Mouse (Mus musculus): ENCODE measurements at regions not wholly inside any gene's neighbourhood (a gene's known extent, or its start where the extent isn't known, plus 50 kb on each side); places are given as distances from the start of the nearest gene placed in this dataset.

- Histone ChIP-seq H3K4me3 (replicated peaks in 1 of 3; ENCODE audit: low read depth in 2 of 3, low read length in 2 of 3, poor library complexity in 1 of 3) (no peak overlapping the region), H3K27me3 (replicated peaks) (no peaks in the 10 kb centered on the region), H3K4me2 (ENCODE audit: insufficient read depth, low read depth, poor library complexity, severe bottlenecking) (no peak overlapping the region), H3K79me2 (replicated peaks; ENCODE audit: control insufficient read depth, extremely low read depth, insufficient read depth, poor library complexity, severe bottlenecking) (no peaks in the 10 kb centered on the region), H3K9ac (ENCODE audit: insufficient read depth, low read depth) (no peak overlapping the region), H3K9me3 (replicated peaks; ENCODE audit: low read length) (no peaks in the 10 kb centered on the region), H3K4me1 (ENCODE audit: control insufficient read depth in 1 of 2, insufficient read depth in 2 of 2) (peaks cover 3 to 31% of the 10 kb centered on the region in 2 experiments; a peak in 2 of 4 replicates), H3K36me3 (replicated peaks in 1 of 2; ENCODE audit: control insufficient read depth in 1 of 2, insufficient read depth in 1 of 2, low read length in 1 of 2) (no peaks in the 10 kb centered on the region), H3K27ac (ENCODE audit: insufficient read depth, low read depth) (no peak overlapping the region)
- in situ Hi-C loops (cut with MboI; ENCODE audit: low pct_ligation_motif_present, low pct_unique_long_range_greater_than_20kb, low sequenced_read_pairs), result no loop called here
- TF ChIP-seq ZC3H11A (IDR thresholded peaks at IDR 0.05; ENCODE audit: low read depth, low read length), result no peak
- no peak for DNase-seq (ENCODE audit: extremely low read depth)
- dilution Hi-C loops (cut with MboI; ENCODE audit: extremely low pct_ligation_motif_present, extremely low pct_unique_long_range_greater_than_20kb, low sequenced_read_pairs), result no loop called here
These were observed 96.4 kb upstream of the Pgrmc2 start for GRCm38 (mm10) chr3:41179037-41179880.

GRCm38 (mm10) chr3:41177124-41177523, 94.3 kb upstream of the Pgrmc2 start:
- no peaks in the 10 kb centered on the region for H3K9me3 ChIP-seq (replicated peaks; ENCODE audit: low read length)
- in situ Hi-C loops (cut with MboI; ENCODE audit: low pct_ligation_motif_present, low pct_unique_long_range_greater_than_20kb, low sequenced_read_pairs), result no loop called here
- dilution Hi-C loops (cut with MboI; ENCODE audit: extremely low pct_ligation_motif_present, extremely low pct_unique_long_range_greater_than_20kb, low sequenced_read_pairs), result no loop called here
- no peak overlapping the region for H3K4me2 ChIP-seq (ENCODE audit: insufficient read depth, low read depth, poor library complexity, severe bottlenecking)
- no peaks in the 10 kb centered on the region for H3K79me2 ChIP-seq (replicated peaks; ENCODE audit: control insufficient read depth, extremely low read depth, insufficient read depth, poor library complexity, severe bottlenecking)
- no peaks in the 10 kb centered on the region for H3K36me3 ChIP-seq (replicated peaks in 1 of 2; ENCODE audit: control insufficient read depth in 1 of 2, insufficient read depth in 1 of 2, low read length in 1 of 2)
- no peak overlapping the region for H3K4me3 ChIP-seq (replicated peaks in 1 of 3; ENCODE audit: low read depth in 2 of 3, low read length in 2 of 3, poor library complexity in 1 of 3)
- H3K27me3 ChIP-seq (replicated peaks), result no peaks in the 10 kb centered on the region
- no peak for DNase-seq (ENCODE audit: extremely low read depth)
- H3K27ac ChIP-seq (ENCODE audit: insufficient read depth, low read depth), result no peak overlapping the region
- TF ChIP-seq POLR2A (IDR thresholded peaks at IDR 0.05; ENCODE audit: low read depth, low read length) (no peak), USF1 (IDR thresholded peaks at IDR 0.05; ENCODE audit: low read depth, low read length) (no peak), MYC (IDR thresholded peaks at IDR 0.05; ENCODE audit: low read depth, low read length) (no peak), ZMIZ1 (IDR thresholded peaks at IDR 0.05; ENCODE audit: low read depth, low read length) (no peak), CHD1 (IDR thresholded peaks at IDR 0.05; ENCODE audit: low read depth, low read length) (no peak), IRF4 (IDR thresholded peaks at IDR 0.05; ENCODE audit: low read depth, low read length) (no peak), NRF1 (IDR thresholded peaks at IDR 0.05; ENCODE audit: low read depth, low read length) (no peak), MEF2A (IDR thresholded peaks at IDR 0.05; ENCODE audit: borderline replicate concordance, low read depth, low read length) (no peak)
- H3K9ac ChIP-seq (ENCODE audit: insufficient read depth, low read depth), result no peak overlapping the region
- H3K4me1 ChIP-seq (ENCODE audit: control insufficient read depth in 1 of 2, insufficient read depth in 2 of 2), result peaks cover 3 to 23% of the 10 kb centered on the region in 2 experiments; a peak in 2 of 4 replicates

- Histone ChIP-seq H3K27ac (ENCODE audit: insufficient read depth, low read depth) (no peak overlapping the region), H3K4me1 (ENCODE audit: control insufficient read depth in 1 of 2, insufficient read depth in 2 of 2) (peaks cover 3 to 23% of the 10 kb centered on the region in 2 experiments; a peak in 2 of 4 replicates), H3K4me2 (ENCODE audit: insufficient read depth, low read depth, poor library complexity, severe bottlenecking) (no peak overlapping the region), H3K9me3 (replicated peaks; ENCODE audit: low read length) (no peaks in the 10 kb centered on the region), H3K4me3 (replicated peaks in 1 of 3; ENCODE audit: low read depth in 2 of 3, low read length in 2 of 3, poor library complexity in 1 of 3) (no peak overlapping the region), H3K79me2 (replicated peaks; ENCODE audit: control insufficient read depth, extremely low read depth, insufficient read depth, poor library complexity, severe bottlenecking) (no peaks in the 10 kb centered on the region), H3K9ac (ENCODE audit: insufficient read depth, low read depth) (no peak overlapping the region), H3K27me3 (replicated peaks) (no peaks in the 10 kb centered on the region), H3K36me3 (replicated peaks in 1 of 2; ENCODE audit: control insufficient read depth in 1 of 2, insufficient read depth in 1 of 2, low read length in 1 of 2) (no peaks in the 10 kb centered on the region)
- TF ChIP-seq POLR2AphosphoS2 (IDR thresholded peaks at IDR 0.05; ENCODE audit: low read depth, low read length), result no peak
- no peak for TF ChIP-seq MEF2A (IDR thresholded peaks at IDR 0.05; ENCODE audit: borderline replicate concordance, low read depth, low read length)
- no peak for TF ChIP-seq RCOR1 (conservative IDR thresholded peaks at IDR 0.05; ENCODE audit: low read depth, low read length)
- TF ChIP-seq TCF12 (IDR thresholded peaks at IDR 0.05; ENCODE audit: low read depth, low read length), result no peak
- no peak for TF ChIP-seq CHD2 (IDR thresholded peaks at IDR 0.05; ENCODE audit: low read length)
- no peak for TF ChIP-seq NRF1 (IDR thresholded peaks at IDR 0.05; ENCODE audit: low read depth, low read length)
- TF ChIP-seq JUND (conservative IDR thresholded peaks at IDR 0.05; ENCODE audit: low read depth, low read length), result no peak
- TF ChIP-seq E2F4 (IDR thresholded peaks at IDR 0.05; ENCODE audit: insufficient replicate concordance, low read depth, low read length), result no peak
- TF ChIP-seq CHD1 (IDR thresholded peaks at IDR 0.05; ENCODE audit: low read depth, low read length), result no peak
- TF ChIP-seq PAX5 (IDR thresholded peaks at IDR 0.05; ENCODE audit: low read length), result no peak
- TF ChIP-seq HCFC1 (IDR thresholded peaks at IDR 0.05; ENCODE audit: low read depth, low read length), result no peak
- no peak for TF ChIP-seq KAT2A (IDR thresholded peaks at IDR 0.05; ENCODE audit: insufficient replicate concordance, low read length)
- no peak for TF ChIP-seq TBP (conservative IDR thresholded peaks at IDR 0.05; ENCODE audit: low read depth, low read length)
- in situ Hi-C loops (cut with MboI; ENCODE audit: low pct_ligation_motif_present, low pct_unique_long_range_greater_than_20kb, low sequenced_read_pairs), result no loop called here
- dilution Hi-C loops (cut with MboI; ENCODE audit: extremely low pct_ligation_motif_present, extremely low pct_unique_long_range_greater_than_20kb, low sequenced_read_pairs), result no loop called here
- no peak for DNase-seq (ENCODE audit: extremely low read depth)
These were observed 92.5 kb upstream of the Pgrmc2 start for GRCm38 (mm10) chr3:41175356-41175755.

Measured in CH12.LX (cell line).